Mouse (Mus musculus) thymus, postnatal 10 days (tissue): Measurements from ENCODE around the gene Foxg1.

ENCODE experiments used
- DNase-seq, 2 experiments: peaks; one replicate each; pipeline ENCODE4 v3.0.0; 2021; ENCODE audit warnings: low spot score in 2 of 2

Gene Foxg1

GRCm38 (mm10) chr12:49382565-49383520 is at the start of gene Foxg1:
Gene Foxg1 (plus strand): TSS chr12:49382660.
- DNase-seq: no peak

GRCm38 (mm10) chr12:49349697-49350096 is 32.8 kb upstream of the Foxg1 start:
- DNase-seq: no peak

GRCm38 (mm10) chr12:49368931-49369330 is 13.5 kb upstream of the Foxg1 start:
- no peak for DNase-seq

- no peak for DNase-seq
These were observed 10.3 kb upstream of the Foxg1 start for GRCm38 (mm10) chr12:49372170-49372569.

GRCm38 (mm10) chr12:49373176-49373575 is 9.3 kb upstream of the Foxg1 start:
- no peak for DNase-seq

- DNase-seq: no peak
These were observed 8.4 kb upstream of the Foxg1 start for GRCm38 (mm10) chr12:49373821-49374605.

GRCm38 (mm10) chr12:49374606-49374995 is 7.9 kb upstream of the Foxg1 start:
- no peak for DNase-seq

- DNase-seq: no peak
These were observed 6.8 kb upstream of the Foxg1 start for GRCm38 (mm10) chr12:49375427-49376317.

GRCm38 (mm10) chr12:49376318-49376992 is 6.0 kb upstream of the Foxg1 start:
- no peak for DNase-seq

- DNase-seq: no peak
These were observed 5.0 kb upstream of the Foxg1 start for GRCm38 (mm10) chr12:49377281-49377970.

- no peak for DNase-seq
These were observed 3.5 kb upstream of the Foxg1 start for GRCm38 (mm10) chr12:49378920-49379319.

- no peak for DNase-seq
These were observed 3.0 kb upstream of the Foxg1 start for GRCm38 (mm10) chr12:49379446-49379845.

- DNase-seq: no peak
These were observed 2.0 kb upstream of the Foxg1 start for GRCm38 (mm10) chr12:49380442-49380841.

GRCm38 (mm10) chr12:49381031-49381525 is 1.4 kb upstream of the Foxg1 start:
- no peak for DNase-seq

GRCm38 (mm10) chr12:49381721-49382365 is 617 bp upstream of the Foxg1 start:
- DNase-seq: no peak

- DNase-seq: no peak
These were observed 1.2 kb downstream of the Foxg1 start for GRCm38 (mm10) chr12:49383521-49384133.

GRCm38 (mm10) chr12:49384295-49384875 is 1.9 kb downstream of the Foxg1 start:
- no peak for DNase-seq

- no peak for DNase-seq
These were observed 2.6 kb downstream of the Foxg1 start, which contains the start of gene Gm43517 for GRCm38 (mm10) chr12:49384876-49385630. Gene Gm43517 (plus strand): TSS chr12:49385174.
